Mouse (Mus musculus) thymus, postnatal 10 days (tissue): ENCODE results near the gene Syt7.
A peak's percentile ranks its signal among the peaks of the same experiment; 100 is the strongest.

ENCODE experiments used
- DNase-seq, 2 experiments: peaks; one replicate each; pipeline ENCODE4 v3.0.0; 2021; ENCODE audit warnings: low spot score in 2 of 2

Syt7 gene

GRCm38 (mm10) chr19:10457484-10457800, 68.6 kb downstream of the Syt7 start:
- DNase-seq: no peak

GRCm38 (mm10) chr19:10458096-10458495, 69.2 kb downstream of the Syt7 start:
- no peak for DNase-seq

- DNase-seq: no peak
Observed at GRCm38 (mm10) chr19:10459907-10460306, 71.0 kb downstream of the Syt7 start.

- no peak for DNase-seq
Observed at GRCm38 (mm10) chr19:10461584-10461983, 72.7 kb downstream of the Syt7 start.

- no peak for DNase-seq
Observed at GRCm38 (mm10) chr19:10464427-10464826, 75.5 kb downstream of the Syt7 start.

- DNase-seq: no peak
Observed at GRCm38 (mm10) chr19:10469171-10469658, 80.3 kb downstream of the Syt7 start.

- no peak for DNase-seq
Observed at GRCm38 (mm10) chr19:10472958-10473357, 84.1 kb downstream of the Syt7 start.

GRCm38 (mm10) chr19:10473779-10474178, 84.9 kb downstream of the Syt7 start:
- DNase-seq: no peak

- DNase-seq: no peak
Observed at GRCm38 (mm10) chr19:10479541-10479940, 90.7 kb downstream of the Syt7 start.

GRCm38 (mm10) chr19:10482703-10483102, 93.8 kb downstream of the Syt7 start, which contains the start of gene Ppp1r32:
TSS of gene Ppp1r32 (minus strand) at chr19:10482928.
- no peak for DNase-seq

- DNase-seq: peak; percentile 12 to 33
Observed at GRCm38 (mm10) chr19:10486264-10486738, 97.4 kb downstream of the Syt7 start.

GRCm38 (mm10) chr19:10495670-10496069, 106.8 kb downstream of the Syt7 start:
- DNase-seq: no peak

GRCm38 (mm10) chr19:10496976-10497375, 108.1 kb downstream of the Syt7 start:
- no peak for DNase-seq

- no peak for DNase-seq
Observed at GRCm38 (mm10) chr19:10497512-10498160, 108.7 kb downstream of the Syt7 start.

GRCm38 (mm10) chr19:10500581-10500980, 111.7 kb downstream of the Syt7 start:
- no peak for DNase-seq

- peak; percentile 14 to 63 for DNase-seq
Observed at GRCm38 (mm10) chr19:10502571-10502970, 113.7 kb downstream of the Syt7 start.
